Mouse (Mus musculus): ENCODE results near the gene Cpa2. TPM values are rescaled to one million over a fixed set of nuclear protein-coding genes. Genes with fewer than 3 reads are reported as not detected.

The Cpa2 gene
- polyA plus RNA-seq, 1 experiment, result 0.14 TPM

GRCm38 (mm10) chr6:30553381-30554010 lies 12.1 kb downstream of the Cpa2 start:
- no peak for DNase-seq

GRCm38 (mm10) chr6:30554092-30554491 lies 12.7 kb downstream of the Cpa2 start:
- Histone ChIP-seq H3K4me3 (ENCODE audit: insufficient read depth, low read depth, low read length) (no peak overlapping the region), H3K36me3 (ENCODE audit: control insufficient read depth, insufficient read depth, low read length) (no peaks in the 10 kb centered on the region), H3K4me1 (ENCODE audit: control insufficient read depth, insufficient read depth, low read length) (no peaks in the 10 kb centered on the region), H3K27me3 (replicated peaks; ENCODE audit: control insufficient read depth, insufficient read depth, low read length) (no peaks in the 10 kb centered on the region), H3K27ac (ENCODE audit: insufficient read depth, low read depth, low read length) (no peak overlapping the region)
- TF ChIP-seq POLR2A (IDR thresholded peaks at IDR 0.05; ENCODE audit: low read depth, low read length), result no peak
- WGBS, result 79% methylated on average over 5 of the region's 5 CpGs
- DNase-seq, result no peak

More at GRCm38 (mm10) chr6:30553381-30554010, 12.1 kb downstream of the Cpa2 start:
- Histone ChIP-seq H3K36me3 (ENCODE audit: control insufficient read depth, insufficient read depth, low read length) (no peaks in the 10 kb centered on the region), H3K4me3 (ENCODE audit: insufficient read depth, low read depth, low read length) (no peak overlapping the region), H3K27ac (ENCODE audit: insufficient read depth, low read depth, low read length) (no peak overlapping the region), H3K4me1 (ENCODE audit: control insufficient read depth, insufficient read depth, low read length) (no peaks in the 10 kb centered on the region), H3K27me3 (replicated peaks; ENCODE audit: control insufficient read depth, insufficient read depth, low read length) (no peaks in the 10 kb centered on the region)
- no peak for TF ChIP-seq CTCF (conservative IDR thresholded peaks at IDR 0.05; ENCODE audit: insufficient read depth, insufficient read length, low read depth, low read length)
- TF ChIP-seq POLR2A (IDR thresholded peaks at IDR 0.05; ENCODE audit: low read depth, low read length), result no peak
- WGBS, result 84% methylated on average over 7 of the region's 7 CpGs

- TF ChIP-seq POLR2A (IDR thresholded peaks at IDR 0.05; ENCODE audit: low read depth, low read length) (no peak), CTCF (conservative IDR thresholded peaks at IDR 0.05; ENCODE audit: insufficient read depth, insufficient read length, low read depth, low read length) (no peak)
- no peak for DNase-seq
- H3K4me1 ChIP-seq (ENCODE audit: control insufficient read depth, insufficient read depth, low read length), result no peaks in the 10 kb centered on the region
- no peak overlapping the region for H3K4me3 ChIP-seq (ENCODE audit: insufficient read depth, low read depth, low read length)
- no peaks in the 10 kb centered on the region for H3K36me3 ChIP-seq (ENCODE audit: control insufficient read depth, insufficient read depth, low read length)
- H3K27me3 ChIP-seq (replicated peaks; ENCODE audit: control insufficient read depth, insufficient read depth, low read length), result no peaks in the 10 kb centered on the region
- WGBS, result 79% methylated on average over 5 of the region's 5 CpGs
- H3K27ac ChIP-seq (ENCODE audit: insufficient read depth, low read depth, low read length), result no peak overlapping the region
Measured at GRCm38 (mm10) chr6:30554621-30555170, 13.3 kb downstream of the Cpa2 start.

GRCm38 (mm10) chr6:30556080-30556479 lies 14.7 kb downstream of the Cpa2 start:
- Histone ChIP-seq H3K4me1 (ENCODE audit: control insufficient read depth, insufficient read depth, low read length) (no peaks in the 10 kb centered on the region), H3K27ac (ENCODE audit: insufficient read depth, low read depth, low read length) (no peak overlapping the region), H3K27me3 (replicated peaks; ENCODE audit: control insufficient read depth, insufficient read depth, low read length) (no peaks in the 10 kb centered on the region), H3K36me3 (ENCODE audit: control insufficient read depth, insufficient read depth, low read length) (no peaks in the 10 kb centered on the region), H3K4me3 (ENCODE audit: insufficient read depth, low read depth, low read length) (no peak overlapping the region)
- DNase-seq, result peak; percentile 17
- TF ChIP-seq POLR2A (IDR thresholded peaks at IDR 0.05; ENCODE audit: low read depth, low read length) (no peak), CTCF (conservative IDR thresholded peaks at IDR 0.05; ENCODE audit: insufficient read depth, insufficient read length, low read depth, low read length) (no peak)
- WGBS, result 19% methylated on average over 4 of the region's 9 CpGs

- 62% methylated on average over 1 of the region's 1 CpGs for WGBS
- DNase-seq, result no peak
- no peak overlapping the region for H3K27ac ChIP-seq (ENCODE audit: insufficient read depth, low read depth, low read length)
- no peak overlapping the region for H3K4me3 ChIP-seq (ENCODE audit: insufficient read depth, low read depth, low read length)
- H3K27me3 ChIP-seq (replicated peaks; ENCODE audit: control insufficient read depth, insufficient read depth, low read length), result no peaks in the 10 kb centered on the region
- no peak for TF ChIP-seq CTCF (conservative IDR thresholded peaks at IDR 0.05; ENCODE audit: insufficient read depth, insufficient read length, low read depth, low read length)
- TF ChIP-seq POLR2A (IDR thresholded peaks at IDR 0.05; ENCODE audit: low read depth, low read length), result no peak
- no peaks in the 10 kb centered on the region for H3K4me1 ChIP-seq (ENCODE audit: control insufficient read depth, insufficient read depth, low read length)
- no peaks in the 10 kb centered on the region for H3K36me3 ChIP-seq (ENCODE audit: control insufficient read depth, insufficient read depth, low read length)
Measured at GRCm38 (mm10) chr6:30559726-30560125, 18.3 kb downstream of the Cpa2 start.

GRCm38 (mm10) chr6:30562132-30562531 lies 20.8 kb downstream of the Cpa2 start:
- Histone ChIP-seq H3K27me3 (replicated peaks; ENCODE audit: control insufficient read depth, insufficient read depth, low read length) (no peaks in the 10 kb centered on the region), H3K27ac (ENCODE audit: insufficient read depth, low read depth, low read length) (no peak overlapping the region), H3K36me3 (ENCODE audit: control insufficient read depth, insufficient read depth, low read length) (no peaks in the 10 kb centered on the region), H3K4me1 (ENCODE audit: control insufficient read depth, insufficient read depth, low read length) (no peaks in the 10 kb centered on the region), H3K4me3 (ENCODE audit: insufficient read depth, low read depth, low read length) (no peak overlapping the region)
- DNase-seq, result no peak
- 82% methylated on average over 4 of the region's 4 CpGs for WGBS
- TF ChIP-seq CTCF (conservative IDR thresholded peaks at IDR 0.05; ENCODE audit: insufficient read depth, insufficient read length, low read depth, low read length) (no peak), POLR2A (IDR thresholded peaks at IDR 0.05; ENCODE audit: low read depth, low read length) (no peak)

- no peaks in the 10 kb centered on the region for H3K36me3 ChIP-seq (ENCODE audit: control insufficient read depth, insufficient read depth, low read length)
- no peak overlapping the region for H3K27ac ChIP-seq (ENCODE audit: insufficient read depth, low read depth, low read length)
- TF ChIP-seq CTCF (conservative IDR thresholded peaks at IDR 0.05; ENCODE audit: insufficient read depth, insufficient read length, low read depth, low read length), result no peak
- TF ChIP-seq POLR2A (IDR thresholded peaks at IDR 0.05; ENCODE audit: low read depth, low read length), result no peak
- no peak overlapping the region for H3K4me3 ChIP-seq (ENCODE audit: insufficient read depth, low read depth, low read length)
- H3K4me1 ChIP-seq (ENCODE audit: control insufficient read depth, insufficient read depth, low read length), result no peaks in the 10 kb centered on the region
- DNase-seq, result no peak
- 64% methylated on average over 6 of the region's 6 CpGs for WGBS
- H3K27me3 ChIP-seq (replicated peaks; ENCODE audit: control insufficient read depth, insufficient read depth, low read length), result no peaks in the 10 kb centered on the region
Measured at GRCm38 (mm10) chr6:30563575-30563974, 22.2 kb downstream of the Cpa2 start.
